Mouse (Mus musculus) WW6 (cell line): ENCODE results near the gene Dnajc2.
"Not testable (repeated sequence)": the region's sequence is repeated elsewhere in the genome, so short reads cannot be mapped to it uniquely, and the experiment has no call there.

Experiments used
- DNase-seq: peaks from one replicate; pipeline ENCODE4 v3.0.0-alpha.2; 2013; ENCODE audit warnings: low read depth, low spot score

Dnajc2 gene

GRCm38 (mm10) chr5:21743606-21744005 is 41.4 kb downstream of the Dnajc2 start:
- no peak for DNase-seq

DNA sequence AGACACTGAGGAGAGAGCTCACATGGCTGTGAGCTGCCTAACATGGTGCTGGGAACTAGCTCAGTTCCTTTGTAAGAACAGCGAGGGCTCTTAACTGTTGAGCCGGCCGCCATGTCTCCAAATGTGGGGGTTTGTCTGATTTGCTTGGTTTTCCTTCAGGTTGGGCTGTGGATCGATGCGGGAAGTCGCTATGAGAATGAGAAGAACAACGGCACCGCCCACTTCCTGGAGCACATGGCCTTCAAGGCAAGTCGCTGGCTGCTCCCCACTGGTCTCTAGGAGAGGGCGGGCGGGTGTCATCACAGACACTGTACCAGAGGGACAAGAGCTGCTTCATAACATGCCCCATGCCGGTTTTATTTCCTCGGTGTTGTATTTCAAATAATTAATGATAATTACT is 45.2 kb downstream of the Dnajc2 start:
- no peak for DNase-seq

GRCm38 (mm10) chr5:21739120-21739519 is 45.9 kb downstream of the Dnajc2 start:
- no peak for DNase-seq

DNA sequence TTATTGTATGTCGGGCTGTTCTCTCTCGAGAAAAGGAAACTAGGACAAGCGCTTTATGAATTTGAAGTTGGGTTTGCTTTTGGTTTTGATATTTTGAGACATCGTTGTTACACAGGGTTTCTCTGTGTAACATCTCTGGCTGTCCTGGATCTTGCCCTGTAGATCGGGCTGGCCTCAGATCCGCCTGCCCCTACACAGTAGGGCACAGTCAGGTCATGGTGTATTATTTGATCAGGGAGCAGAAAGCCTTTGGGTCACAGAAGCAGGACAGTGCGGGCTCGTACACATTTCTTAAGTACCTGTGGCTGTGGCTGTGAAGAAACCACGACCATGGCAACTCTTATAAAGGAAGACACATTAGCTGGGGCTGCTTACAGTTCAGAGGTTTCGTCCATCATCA is 47.4 kb downstream of the Dnajc2 start:
- DNase-seq: no peak

- peak; percentile 71 for DNase-seq
Observed at GRCm38 (mm10) chr5:21736956-21737585, 48.0 kb downstream of the Dnajc2 start, which contains the start of gene Pmpcb. Gene Pmpcb, plus strand, starts transcription at chr5:21737141.

DNA sequence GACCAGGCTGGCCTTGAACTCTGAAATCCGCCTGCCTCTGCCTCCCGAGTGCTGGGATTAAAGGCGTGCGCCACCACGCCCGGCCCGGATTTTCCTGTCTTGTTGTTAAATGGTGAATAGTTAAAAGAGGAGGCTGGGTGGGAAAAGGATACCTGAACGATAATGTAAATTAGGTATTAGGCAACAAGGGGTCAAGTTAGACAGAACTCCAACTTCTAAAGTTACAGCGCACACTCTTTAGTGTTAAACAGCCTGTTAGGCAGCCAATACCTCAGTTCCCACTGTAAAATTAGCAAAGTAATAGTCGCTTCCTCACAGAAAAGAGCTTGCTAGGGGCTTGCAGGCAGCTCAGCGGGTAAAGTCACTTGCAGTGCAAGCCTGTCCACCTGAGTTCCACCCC is 49.0 kb downstream of the Dnajc2 start:
- no peak for DNase-seq

- DNase-seq: peak; percentile 71
Observed at GRCm38 (mm10) chr5:21735584-21735983, 49.5 kb downstream of the Dnajc2 start.

DNA sequence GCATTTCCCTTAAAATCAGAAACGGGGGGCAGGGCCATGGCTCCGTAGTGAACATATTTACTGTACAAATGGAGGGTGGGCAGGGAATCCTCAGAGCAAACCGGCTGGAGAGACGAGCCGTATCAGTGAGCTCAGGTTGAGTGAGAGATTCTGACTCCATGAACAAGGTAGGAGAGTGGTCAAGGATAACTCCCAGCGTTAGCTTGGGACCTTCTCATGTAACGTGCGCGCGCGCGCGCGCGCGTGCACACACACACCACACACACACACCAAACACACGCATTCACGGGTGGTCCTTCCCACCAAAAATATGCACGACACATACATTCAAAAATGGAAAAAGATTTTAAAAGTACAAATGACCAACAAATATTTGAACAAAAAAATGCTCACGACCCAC is 50.0 kb downstream of the Dnajc2 start:
- no peak for DNase-seq

GRCm38 (mm10) chr5:21732930-21733329 is 52.1 kb downstream of the Dnajc2 start:
- no peak for DNase-seq

DNA sequence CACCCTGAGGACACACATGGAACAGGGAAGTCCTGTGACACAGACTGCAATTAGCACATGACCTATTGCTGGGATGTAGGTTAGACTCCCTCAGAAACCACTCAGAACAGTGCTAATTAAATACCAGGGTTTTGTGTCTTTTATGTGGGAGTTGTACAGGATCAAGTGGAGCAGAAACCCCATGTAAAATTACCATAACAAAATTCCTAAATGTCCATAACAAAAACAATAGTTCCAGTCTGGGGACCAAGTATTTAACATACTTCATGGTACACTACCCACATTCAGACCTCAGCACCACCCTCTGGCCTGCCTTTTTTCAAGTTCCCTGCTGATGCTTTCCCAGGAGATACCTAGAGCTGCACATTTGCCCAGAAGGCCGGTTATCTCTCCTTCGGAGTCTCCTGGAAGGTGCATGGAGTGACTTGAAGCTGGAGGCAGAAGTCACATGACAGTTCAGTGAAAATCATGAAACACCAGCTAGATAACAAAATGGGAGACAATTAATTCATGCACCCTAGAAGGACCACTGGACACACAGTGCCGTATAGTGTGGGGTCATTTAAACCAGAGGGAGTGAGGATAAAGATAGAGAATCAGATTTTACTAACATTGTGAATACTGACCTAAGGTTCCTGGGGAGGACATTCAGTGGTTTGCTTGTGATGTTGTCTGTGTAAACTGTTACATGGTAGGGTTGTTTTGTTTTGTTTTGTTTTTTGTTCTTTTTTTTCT is 52.7 kb downstream of the Dnajc2 start:
- no peak for DNase-seq

GRCm38 (mm10) chr5:21729107-21729506 is 55.9 kb downstream of the Dnajc2 start:
- no peak for DNase-seq

DNA sequence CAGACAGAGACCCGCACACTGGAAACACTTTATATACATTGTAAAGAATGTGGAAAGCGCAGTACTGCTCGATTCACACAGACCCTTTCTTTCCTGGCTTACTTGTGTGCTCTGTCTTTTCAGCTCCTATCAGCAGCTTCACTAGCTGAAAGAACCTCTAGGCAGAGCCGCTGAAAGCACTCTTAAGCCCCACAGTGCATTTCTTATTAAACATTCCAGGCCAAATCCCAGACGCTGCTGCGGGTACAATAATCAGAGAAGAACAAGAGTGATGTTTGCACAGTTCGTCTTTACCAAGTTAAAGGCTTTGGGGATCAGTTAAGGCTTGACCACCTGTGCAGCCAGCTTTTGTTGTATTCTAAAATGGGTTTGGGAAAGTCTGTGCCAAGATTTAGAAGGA is 60.2 kb downstream of the Dnajc2 start:
- no peak for DNase-seq

DNA sequence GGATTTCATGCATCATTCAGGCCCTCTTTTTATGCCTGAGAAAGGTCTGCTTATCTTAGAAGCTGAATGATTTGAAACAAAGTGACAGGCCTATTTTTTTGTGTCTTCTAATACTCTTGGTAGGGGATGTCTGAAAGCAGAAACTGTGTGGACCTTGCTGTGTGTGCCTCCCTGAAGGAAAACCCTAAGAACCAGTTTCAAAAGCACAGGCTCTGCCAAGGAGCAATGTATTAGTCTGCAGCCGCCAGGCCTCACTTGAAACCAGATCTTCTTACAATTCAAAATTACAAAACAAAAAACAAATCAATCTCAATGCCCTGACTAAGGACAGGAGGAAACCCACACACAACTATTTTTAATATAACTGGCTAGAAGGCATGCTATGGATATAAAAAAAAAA is 60.6 kb downstream of the Dnajc2 start:
- no peak for DNase-seq

DNA sequence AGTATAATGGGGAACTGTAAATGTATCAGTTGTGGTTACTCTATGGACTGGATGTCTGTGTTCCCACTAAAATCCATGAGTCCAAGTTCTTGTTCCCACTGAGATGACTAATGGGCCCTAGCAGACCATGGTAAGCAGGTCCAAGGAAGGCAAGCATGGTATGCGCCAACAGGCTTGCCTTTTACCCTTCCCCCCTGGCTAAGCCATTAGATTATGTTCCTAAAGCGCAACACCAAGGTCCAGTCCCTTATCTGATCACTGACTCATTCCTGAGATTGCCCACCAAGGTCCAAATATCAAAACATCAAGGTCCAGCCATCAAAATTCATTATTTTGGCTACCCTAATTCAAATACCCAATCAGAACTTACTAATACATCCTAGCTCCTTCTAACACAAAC is 65.8 kb downstream of the Dnajc2 start:
- no peak for DNase-seq

- DNase-seq: no peak
Observed at GRCm38 (mm10) chr5:21718546-21718945, 66.5 kb downstream of the Dnajc2 start.

DNA sequence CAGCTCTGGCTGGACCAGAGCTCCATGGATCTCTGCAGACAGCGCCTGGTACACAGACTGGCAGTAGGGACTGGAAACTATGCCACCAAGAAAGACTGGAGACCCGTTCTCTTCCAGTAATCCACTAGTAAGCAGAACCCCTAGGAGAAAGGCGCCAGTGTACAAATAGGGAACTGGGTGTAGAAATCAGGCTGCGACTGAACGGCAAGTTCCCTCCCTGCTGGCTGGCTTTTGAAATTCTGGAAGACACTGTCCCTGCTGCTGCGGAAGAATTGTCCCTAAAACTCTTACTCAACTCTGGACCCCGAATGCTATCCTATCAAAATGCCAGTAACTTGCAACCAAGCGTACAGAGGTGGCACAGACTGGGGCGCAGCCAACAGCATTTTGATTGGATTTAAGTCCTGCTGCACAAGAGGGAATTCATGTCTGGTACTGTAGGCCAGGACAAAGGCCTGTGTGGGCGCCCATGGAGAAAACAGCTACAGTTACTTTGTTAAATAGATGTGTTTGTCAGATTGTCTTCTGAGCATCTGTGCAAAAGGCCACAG is 67.8 kb downstream of the Dnajc2 start:
- no peak for DNase-seq

- no peak for DNase-seq
Observed at GRCm38 (mm10) chr5:21714447-21714846, 70.6 kb downstream of the Dnajc2 start.

DNA sequence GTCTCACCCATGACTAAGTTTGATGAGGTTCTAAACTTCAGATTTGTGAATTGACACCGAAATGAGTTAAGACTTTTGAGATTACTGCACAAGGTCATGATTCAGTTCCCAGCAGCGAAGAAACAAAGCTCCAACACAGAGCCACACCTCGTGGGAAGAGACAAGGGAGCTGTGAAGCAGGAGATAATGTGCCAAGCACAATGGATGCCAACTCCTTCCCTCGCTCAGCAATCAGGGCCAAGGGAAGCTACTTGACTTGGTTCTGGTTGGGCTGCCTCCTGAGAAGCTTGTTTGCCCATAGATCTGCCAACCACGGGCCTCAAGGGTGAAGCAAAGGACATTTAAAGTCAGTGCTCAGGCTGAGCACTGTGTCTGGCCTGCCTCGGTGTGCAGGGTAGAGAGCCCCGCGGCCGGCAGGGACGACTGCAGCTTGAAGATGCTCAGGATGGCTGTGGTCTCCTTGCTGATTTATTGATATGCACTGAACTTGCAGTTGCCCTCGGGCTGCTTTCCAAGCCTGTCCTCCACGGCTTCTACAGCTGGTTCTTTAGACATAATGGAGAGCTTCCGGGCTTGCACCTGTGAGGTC is 72.8 kb downstream of the Dnajc2 start:
- no peak for DNase-seq

- not testable (repeated sequence) for DNase-seq
Observed at GRCm38 (mm10) chr5:21708011-21708410, 77.0 kb downstream of the Dnajc2 start.
